Mouse (Mus musculus) heart, embryonic 16.5 days (tissue): ENCODE data around the gene Npc1l1. TPM values are rescaled to one million over a fixed set of nuclear protein-coding genes. Genes with fewer than 3 reads are reported as not detected.
A peak's percentile ranks its signal among the peaks of the same experiment; 100 is the strongest.

Experiments
- ATAC-seq: fragments of 200-750 bp; cut with Nextera tagmentation; replicated peaks from 2 replicates; pipeline ENCODE4 v1.8.0; 2017; ENCODE audit warnings: moderate number of reproducible peaks; ENCODE audit not compliant: insufficient read depth, low FRiP score; ENCODE audit errors: extremely low read depth
- H3K27ac ChIP-seq: fragments of 300-500 bp; sonication (generic); 2 replicates; pipeline ENCODE4 v1.5.1; 2014; ENCODE audit warnings: mild to moderate bottlenecking, low read length, control low read depth, moderate library complexity
- H3K27me3 ChIP-seq: fragments of 300-500 bp; sonication (generic); 2 replicates; pipeline ENCODE4 v1.6.1; 2014; ENCODE audit warnings: low read length, mixed read lengths; ENCODE audit not compliant: control insufficient read depth, insufficient read depth
- H3K36me3 ChIP-seq: fragments of 300-500 bp; sonication (generic); 2 replicates; pipeline ENCODE4 v1.6.1; 2014; ENCODE audit not compliant: control insufficient read depth, insufficient read depth
- H3K4me1 ChIP-seq: fragments of 300-500 bp; sonication (generic); 2 replicates; pipeline ENCODE4 v1.6.1; 2014; ENCODE audit warnings: low read length, mixed read lengths; ENCODE audit not compliant: control insufficient read depth, insufficient read depth
- H3K4me2 ChIP-seq: fragments of 300-500 bp; sonication (generic); 2 replicates; pipeline ENCODE4 v1.6.1; 2014; ENCODE audit warnings: low read depth, mild to moderate bottlenecking, control low read depth, low read length
- H3K4me3 ChIP-seq: fragments of 300-500 bp; sonication (generic); 2 replicates; pipeline ENCODE4 v1.5.1; 2014; ENCODE audit warnings: mild to moderate bottlenecking, control low read depth, low read length
- H3K9ac ChIP-seq: fragments of 300-500 bp; sonication (generic); 2 replicates; pipeline ENCODE4 v1.6.1; 2014; ENCODE audit warnings: low read length, control low read depth
- H3K9me3 ChIP-seq: fragments of 300-500 bp; sonication (generic); replicated peaks from 2 replicates; pipeline ENCODE4 v1.6.1; 2016; ENCODE audit warnings: low read length; ENCODE audit not compliant: control insufficient read depth
- WGBS: fragments of 180-500 bp; shearing (Covaris S2); extraction: QIAGEN DNeasy Blood & Tissue Kit; methylation state at CpG from one replicate; pipeline ENCODE4 v1.1.7; 2014; 5-methylcytosine and 5-hydroxymethylcytosine counted together
- polyA plus RNA-seq: library from polyadenylated mRNA; unstranded; fragments of >200 nt; fragmentation: Nextera tagmentation; extraction: Ambion mirVana; gene quantifications from 2 replicates; pipeline ENCODE4 v1.2.1, GENCODE M21; 2015

The Npc1l1 gene
- polyA plus RNA-seq, 1 experiment from 2014 or later, result 0.34 TPM

GRCm38 (mm10) chr11:6219967-6220366 lies 10.0 kb downstream of the Npc1l1 start:
- Histone ChIP-seq H3K4me2 (no peak overlapping the region), H3K9ac (no peak overlapping the region), H3K9me3 (no peaks in the 10 kb centered on the region), H3K27ac (no peak overlapping the region), H3K4me3 (no peak overlapping the region), H3K27me3 (peaks cover 2% of the 10 kb centered on the region; the same call in 1 of the 2 replicates), H3K36me3 (no peaks in the 10 kb centered on the region), H3K4me1 (0 out of 2 replicates have a peak, but pooled peaks cover 3% of the 10 kb centered on the region)
- WGBS, result 88% methylated on average over 6 of the region's 6 CpGs
- no peak for ATAC-seq

- Histone ChIP-seq H3K4me1 (0 out of 2 replicates have a peak, but pooled peaks cover 3% of the 10 kb centered on the region), H3K27ac (no peak overlapping the region), H3K9ac (no peak overlapping the region), H3K4me3 (no peak overlapping the region), H3K9me3 (no peaks in the 10 kb centered on the region), H3K36me3 (no peaks in the 10 kb centered on the region), H3K4me2 (no peak overlapping the region), H3K27me3 (no peaks in the 10 kb centered on the region)
- 69% methylated on average over 11 of the region's 11 CpGs for WGBS
- ATAC-seq, result no peak
Observed at GRCm38 (mm10) chr11:6218189-6218896, 11.6 kb downstream of the Npc1l1 start.

- Histone ChIP-seq H3K9me3 (no peaks in the 10 kb centered on the region), H3K27me3 (no peaks in the 10 kb centered on the region), H3K4me3 (no peak overlapping the region), H3K36me3 (no peaks in the 10 kb centered on the region), H3K9ac (no peak overlapping the region), H3K4me1 (0 out of 2 replicates have a peak, but pooled peaks cover 3% of the 10 kb centered on the region), H3K4me2 (no peak overlapping the region), H3K27ac (no peak overlapping the region)
- ATAC-seq, result no peak
- WGBS, result 30% methylated on average over 3 of the region's 3 CpGs
Observed at GRCm38 (mm10) chr11:6216834-6217233, 13.1 kb downstream of the Npc1l1 start.

- H3K9ac ChIP-seq, result no peak overlapping the region
- H3K36me3 ChIP-seq, result no peaks in the 10 kb centered on the region
- peaks cover 3% of the 10 kb centered on the region; the same call in 1 of the 2 replicates for H3K27me3 ChIP-seq
- H3K4me2 ChIP-seq, result no peak overlapping the region
- no peak overlapping the region for H3K4me3 ChIP-seq
- no peaks in the 10 kb centered on the region for H3K4me1 ChIP-seq
- peaks cover 8% of the 10 kb centered on the region for H3K9me3 ChIP-seq
- no peak for ATAC-seq
- WGBS, result 91% methylated on average over 1 of the region's 1 CpGs
- no peak overlapping the region for H3K27ac ChIP-seq
Observed at GRCm38 (mm10) chr11:6208158-6208557, 21.8 kb downstream of the Npc1l1 start.

- Histone ChIP-seq H3K4me1 (no peaks in the 10 kb centered on the region), H3K9me3 (peaks cover 8% of the 10 kb centered on the region), H3K4me2 (no peak overlapping the region), H3K4me3 (no peak overlapping the region), H3K27me3 (peaks cover 3% of the 10 kb centered on the region; the same call in 1 of the 2 replicates), H3K27ac (no peak overlapping the region), H3K9ac (no peak overlapping the region), H3K36me3 (no peaks in the 10 kb centered on the region)
- ATAC-seq, result no peak
- WGBS, result 72% methylated on average over 2 of the region's 2 CpGs
Observed at GRCm38 (mm10) chr11:6207090-6207489, 22.9 kb downstream of the Npc1l1 start.

GRCm38 (mm10) chr11:6200570-6200969 lies 29.4 kb downstream of the Npc1l1 start:
- H3K27ac ChIP-seq, result peak overlapping the region; percentile 98
- H3K4me1 ChIP-seq, result peaks cover 9% of the 10 kb centered on the region; the same call in 1 of the 2 replicates
- peaks cover 3% of the 10 kb centered on the region; the same call in 1 of the 2 replicates for H3K27me3 ChIP-seq
- peak overlapping the region; percentile 99 for H3K9ac ChIP-seq
- H3K4me3 ChIP-seq, result peak overlapping the region; percentile 100
- no peak for ATAC-seq
- peak overlapping the region; percentile 99 for H3K4me2 ChIP-seq
- H3K36me3 ChIP-seq, result no peaks in the 10 kb centered on the region
- 22% methylated on average over 9 of the region's 9 CpGs for WGBS
- H3K9me3 ChIP-seq, result 0 out of 2 replicates have a peak, but pooled peaks cover under 1% of the 10 kb centered on the region

DNA sequence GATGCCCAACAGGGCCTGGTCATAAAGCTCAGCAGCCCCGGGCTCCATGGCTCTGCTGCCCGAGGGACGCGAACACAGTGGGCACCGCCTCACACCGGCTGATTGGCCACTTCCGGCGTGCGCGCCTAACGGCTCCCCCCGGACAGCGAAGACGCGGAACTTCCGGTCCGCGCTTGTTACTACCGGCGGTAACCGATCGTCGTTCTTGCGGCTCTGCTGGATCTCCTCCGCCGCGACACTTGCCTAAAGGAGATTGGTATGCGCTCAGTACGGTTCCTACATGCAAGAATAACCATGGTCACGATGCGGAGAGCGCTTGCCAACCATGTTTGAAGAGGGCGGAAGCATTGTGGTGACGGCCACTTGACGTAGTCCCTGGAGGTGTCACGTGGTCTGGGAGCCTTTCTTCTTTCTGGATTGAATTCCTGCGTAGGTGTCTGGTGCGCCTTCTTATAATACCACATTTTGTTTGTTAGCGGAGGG lies 29.8 kb downstream of the Npc1l1 start, which contains the start of gene Nudcd3:
TSS of gene Nudcd3 (minus strand) at position 329 of the 483 bp plus-strand sequence.
- WGBS, result under 1% methylated on average over 39 of the region's 39 CpGs

GRCm38 (mm10) chr11:6199410-6200086 lies 30.4 kb downstream of the Npc1l1 start, which contains the start of gene A730071L15Rik:
A730071L15Rik (plus strand) TSS chr11:6200029.
- Histone ChIP-seq H3K27ac (peak within 1 kb of the TSS; percentile 98), H3K9me3 (no peaks in the 10 kb centered on the region), H3K4me3 (peak within 1 kb of the TSS; percentile 100), H3K4me2 (peak within 1 kb of the TSS; percentile 99), H3K4me1 (peaks cover 9% of the 10 kb centered on the region; the same call in 1 of the 2 replicates), H3K9ac (peak within 1 kb of the TSS; percentile 99), H3K27me3 (peaks cover 3% of the 10 kb centered on the region; the same call in 1 of the 2 replicates), H3K36me3 (no peaks in the 10 kb centered on the region)
- peak; percentile 42; the same call in 1 of the 2 replicates for ATAC-seq
- 1% methylated on average over 35 of the region's 35 CpGs for WGBS

More for the DNA sequence above, 29.8 kb downstream of the Npc1l1 start, which contains the start of gene Nudcd3:
- Histone ChIP-seq H3K9me3 (no peaks in the 10 kb centered on the region), H3K4me1 (peaks cover 9% of the 10 kb centered on the region; the same call in 1 of the 2 replicates), H3K9ac (peak within 1 kb of the TSS; percentile 99), H3K4me3 (peak within 1 kb of the TSS; percentile 100), H3K36me3 (no peaks in the 10 kb centered on the region), H3K27me3 (peaks cover 3% of the 10 kb centered on the region; the same call in 1 of the 2 replicates), H3K4me2 (peak within 1 kb of the TSS; percentile 99), H3K27ac (peak within 1 kb of the TSS; percentile 98)
- ATAC-seq, result peak; percentile 93
